Mouse (Mus musculus) testis, adult 2 months (tissue): ENCODE measurements around the gene 1190002N15Rik.

Source experiments
- CTCF ChIP-seq: fragments of 200-500 bp; IDR thresholded peaks from 2 replicates; pipeline ENCODE4 v1.5.1; 2012; ENCODE audit warnings: low read depth, mild to moderate bottlenecking, inconsistent platforms, low read length, moderate library complexity; ENCODE audit not compliant: control insufficient read depth, insufficient read depth, insufficient replicate concordance
- POLR2A ChIP-seq: fragments of 200-500 bp; IDR thresholded peaks from 2 replicates; pipeline ENCODE4 v1.6.1; 2012; ENCODE audit warnings: low read depth, mild to moderate bottlenecking, inconsistent platforms, low read length, moderate library complexity; ENCODE audit not compliant: control insufficient read depth

DNA sequence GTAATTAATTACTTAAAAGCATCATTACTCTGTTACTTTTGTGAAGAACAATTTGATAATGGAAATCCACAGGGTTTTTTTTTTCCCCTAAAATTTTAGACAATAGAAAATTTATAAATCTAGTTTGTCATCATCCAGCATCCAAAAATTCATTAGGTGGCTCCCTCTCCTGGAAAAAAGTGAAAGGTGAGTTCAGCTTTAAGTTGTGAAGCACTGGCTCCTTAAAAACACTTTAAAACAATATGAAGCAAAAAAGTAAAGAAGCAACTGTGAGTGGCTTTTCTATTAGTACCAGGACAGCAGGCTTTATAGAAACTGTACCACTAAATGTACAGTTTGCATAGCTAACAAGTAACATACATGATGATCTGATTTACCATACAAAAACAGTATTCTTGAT, 3.1 kb downstream of the 1190002N15Rik start:
- TF ChIP-seq CTCF, result no peak
- TF ChIP-seq POLR2A, result no peak
